Mouse (Mus musculus): ENCODE measurements around the gene Cdk7.
"Not testable (repeated sequence)": the region's sequence is repeated elsewhere in the genome, so short reads cannot be mapped to it uniquely, and the experiment has no call there.

Gene Cdk7

DNA sequence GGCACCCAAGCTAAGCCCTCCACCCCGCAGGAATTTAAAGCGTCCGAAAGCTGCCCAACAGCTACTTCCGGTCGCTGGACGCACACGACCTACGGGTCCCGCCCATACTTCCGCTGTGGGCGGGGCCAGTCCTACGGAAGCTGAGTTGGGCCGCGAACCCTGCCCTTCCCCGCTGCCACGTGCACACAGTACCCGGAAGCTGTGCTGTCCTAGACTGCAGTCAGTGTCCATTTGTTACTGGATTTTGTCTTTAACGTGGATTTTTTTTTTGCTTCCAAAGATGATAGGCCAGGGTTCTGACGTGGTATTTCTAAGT is at the start of gene Cdk7:
TSS of gene Cdk7 (minus strand) at position 79 of the 316 bp plus-strand sequence.
- peak; percentile 93 to 94 for DNase-seq

DNA sequence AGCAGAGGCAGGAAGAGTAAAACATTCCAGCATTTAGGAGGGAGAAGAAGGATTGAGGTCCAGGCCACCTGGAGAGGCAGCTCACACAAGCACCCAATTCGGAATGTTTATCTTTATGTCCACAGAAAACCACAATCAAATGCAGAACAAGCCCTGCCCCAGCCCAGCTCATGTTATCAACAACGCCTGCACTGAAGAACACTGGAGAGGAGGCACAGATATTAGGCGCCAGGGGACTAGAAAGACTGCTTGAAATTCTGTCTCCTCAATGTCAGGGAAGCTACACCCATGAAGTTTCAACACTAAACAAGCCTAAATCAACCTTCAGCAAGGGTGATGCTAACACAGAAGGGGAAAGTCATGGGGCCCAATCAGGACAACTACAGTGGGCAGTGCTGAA is 46.8 kb upstream of the Cdk7 start:
- DNase-seq = no peak

GRCm38 (mm10) chr13:100776710-100777109 is 46.0 kb upstream of the Cdk7 start:
- DNase-seq = no peak

DNA sequence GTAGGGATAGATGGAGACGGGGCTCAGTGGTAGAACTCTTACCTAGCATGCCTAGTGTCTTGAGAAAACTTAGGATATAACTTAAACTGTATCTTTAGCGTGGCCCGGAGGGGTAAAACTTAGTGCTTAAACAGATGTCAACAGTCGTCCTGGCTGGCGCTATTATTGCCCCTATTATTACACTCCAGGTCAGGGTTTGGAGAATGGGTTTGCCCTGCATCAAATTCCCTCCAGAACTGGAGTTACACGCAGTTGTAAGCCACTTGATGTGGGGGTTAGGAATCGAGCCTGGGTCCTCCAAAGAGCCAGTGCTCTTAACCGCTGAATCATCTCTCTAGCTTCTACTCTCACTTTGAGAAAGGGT is 45.3 kb upstream of the Cdk7 start:
- no peak for DNase-seq

GRCm38 (mm10) chr13:100775252-100776055 is 44.7 kb upstream of the Cdk7 start, which contains the start of gene Cenph:
Cenph (minus strand) TSS chr13:100775899.
- peak; percentile 77 to 84 for DNase-seq

DNA sequence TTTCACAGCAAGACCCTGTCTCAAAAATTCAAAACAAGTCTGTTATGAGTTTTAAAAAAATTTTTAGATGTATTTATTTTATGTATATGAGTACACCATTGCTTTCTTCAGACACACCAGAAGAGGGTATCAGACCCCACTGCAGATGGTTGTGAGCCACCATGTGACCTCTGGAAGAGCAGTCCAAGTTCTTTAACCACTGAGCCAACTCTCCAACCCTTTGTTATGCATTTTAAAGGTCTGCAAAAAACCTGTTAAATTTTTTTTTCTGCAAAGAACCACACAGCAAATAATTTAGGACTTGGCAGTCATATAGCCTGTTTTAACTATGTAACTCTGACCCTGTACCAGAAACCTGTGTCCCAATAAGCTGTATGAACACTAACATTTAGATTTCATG is 44.0 kb upstream of the Cdk7 start:
- no peak for DNase-seq

GRCm38 (mm10) chr13:100755329-100755728 is 24.6 kb upstream of the Cdk7 start:
- no peak for DNase-seq

DNA sequence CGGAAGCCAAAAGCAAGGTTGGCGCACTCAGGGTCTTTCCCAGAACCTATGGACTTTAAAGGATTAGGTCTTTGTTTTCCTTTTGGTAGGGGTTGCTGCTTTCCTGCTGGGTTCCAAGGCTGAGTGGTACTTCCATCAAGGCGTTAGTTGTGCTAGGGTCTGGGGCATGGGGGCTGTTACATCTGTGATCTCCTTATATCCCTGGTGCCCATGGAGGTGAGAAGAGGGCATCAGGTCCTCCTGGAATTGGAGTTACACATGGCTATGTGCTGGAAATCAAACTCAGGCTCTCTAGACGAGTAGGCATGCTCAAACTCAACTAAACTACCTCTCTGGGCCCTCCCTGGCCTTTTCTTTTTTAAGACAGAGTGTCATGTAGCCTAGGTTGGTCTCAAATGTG is 23.4 kb upstream of the Cdk7 start:
- DNase-seq = no peak

- no peak for DNase-seq
Measured at GRCm38 (mm10) chr13:100753011-100753410, 22.3 kb upstream of the Cdk7 start.

GRCm38 (mm10) chr13:100752529-100752928 is 21.8 kb upstream of the Cdk7 start:
- no peak for DNase-seq

- no peak for DNase-seq
Measured at GRCm38 (mm10) chr13:100751402-100751801, 20.7 kb upstream of the Cdk7 start.

DNA sequence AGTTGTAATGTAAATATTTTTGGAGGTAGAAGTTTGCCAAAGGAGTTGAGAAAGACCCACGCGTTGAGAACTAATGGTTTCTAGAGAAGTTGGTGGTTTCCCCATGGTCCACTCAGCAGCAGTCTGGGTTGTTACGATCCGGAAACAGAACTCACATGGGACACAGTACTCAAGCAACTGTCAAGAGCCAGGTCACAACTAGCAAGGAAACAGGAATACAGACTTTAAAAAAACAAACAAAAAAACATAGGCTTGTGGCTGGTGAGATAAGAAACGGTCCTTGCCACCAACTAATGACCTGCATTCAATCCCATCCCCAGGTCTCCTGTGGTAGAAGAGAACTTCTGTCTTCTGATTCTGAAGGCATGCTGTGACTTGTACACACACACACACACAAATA is 20.1 kb upstream of the Cdk7 start:
- DNase-seq = no peak

DNA sequence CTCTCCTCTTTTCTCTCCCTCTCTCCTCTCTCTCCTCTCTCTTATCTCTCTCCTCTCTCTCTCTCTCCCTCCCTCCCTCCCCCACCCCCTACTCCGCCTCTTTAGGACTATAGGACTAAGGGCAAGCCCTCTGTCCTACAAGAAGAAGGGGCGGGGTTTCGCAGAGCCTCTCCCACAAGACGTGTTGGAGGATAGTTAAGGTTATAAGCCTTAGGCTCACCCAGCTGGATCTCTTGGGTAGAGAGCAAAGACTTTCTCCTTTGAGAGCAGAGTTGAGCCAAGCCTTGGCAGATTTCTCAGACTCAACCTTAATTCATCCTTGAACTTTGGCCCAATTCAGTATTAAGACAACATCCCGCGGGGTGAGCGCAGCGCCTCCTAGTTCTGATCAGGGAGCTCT is 17.9 kb upstream of the Cdk7 start:
- no peak for DNase-seq

DNA sequence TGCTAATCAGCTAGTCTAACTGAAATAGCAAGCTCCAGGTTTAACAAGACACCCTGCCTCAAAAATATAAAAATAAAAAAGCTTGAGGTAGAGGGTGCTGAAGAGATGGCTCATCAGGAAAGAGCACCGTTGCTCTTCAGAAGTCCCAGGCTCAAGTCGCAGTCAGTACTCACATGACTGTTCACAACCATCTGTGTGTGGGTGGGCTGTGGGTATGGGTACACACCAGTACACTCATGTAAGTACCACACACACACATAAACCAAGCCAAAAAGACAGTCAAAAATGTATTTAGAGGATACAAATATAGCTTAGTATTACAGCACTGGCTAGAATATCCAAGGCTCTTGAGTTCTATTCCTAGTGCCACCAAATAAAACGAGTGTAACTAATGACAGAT is 15.4 kb upstream of the Cdk7 start:
- no peak for DNase-seq

GRCm38 (mm10) chr13:100744036-100744744 is 13.5 kb upstream of the Cdk7 start, which contains the start of gene Mrps36:
Mrps36 (minus strand) TSS chr13:100744659.
- peak; percentile 96 to 97 for DNase-seq

GRCm38 (mm10) chr13:100743346-100744035 is 12.8 kb upstream of the Cdk7 start:
- peak; percentile 33 to 59 for DNase-seq

- DNase-seq = peak in 1 of 2 experiments; percentile 10
Measured at GRCm38 (mm10) chr13:100742831-100743230, 12.1 kb upstream of the Cdk7 start.

DNA sequence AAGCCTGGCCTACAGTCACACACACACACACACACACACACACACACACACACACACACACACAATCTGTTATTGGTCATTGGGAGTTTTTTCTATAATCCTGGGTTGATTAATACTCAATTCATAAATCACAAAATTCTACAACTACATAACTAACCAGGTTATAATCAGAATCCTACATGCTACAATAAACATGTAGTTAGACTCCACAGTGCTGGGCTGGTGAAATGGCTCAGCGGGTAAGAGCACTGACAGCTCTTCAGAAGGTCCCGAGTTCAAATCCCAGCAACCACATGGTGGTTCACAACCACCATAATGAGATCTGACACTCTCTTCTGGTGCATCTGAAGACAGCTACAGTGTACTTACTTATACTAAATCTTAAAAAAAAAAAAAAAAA is 2.0 kb upstream of the Cdk7 start:
- no peak for DNase-seq

- DNase-seq = not testable (repeated sequence)
Measured at GRCm38 (mm10) chr13:100731462-100732046, 815 bp upstream of the Cdk7 start.

GRCm38 (mm10) chr13:100730153-100730860 is 432 bp downstream of the Cdk7 start:
- DNase-seq = peak in 1 of 2 experiments; percentile 9

DNA sequence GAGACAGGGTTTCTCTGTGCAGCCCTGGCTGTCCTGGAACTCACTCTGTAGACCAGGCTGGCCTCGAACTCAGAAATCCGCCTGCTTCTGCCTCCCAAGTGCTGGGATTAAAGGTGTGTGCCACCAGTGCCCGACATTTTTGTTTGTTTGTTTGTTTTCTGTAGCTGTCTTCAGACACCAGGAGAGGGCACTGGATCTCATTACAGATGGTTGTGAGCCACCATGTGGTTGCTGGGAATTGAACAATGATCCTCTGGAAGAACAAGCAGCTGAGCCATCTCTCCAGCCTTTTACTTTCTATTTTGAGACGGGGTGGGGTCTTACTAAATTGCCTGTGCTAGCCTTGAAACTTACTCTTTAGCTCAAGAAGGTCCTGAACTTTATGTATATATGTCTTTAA is 2.2 kb downstream of the Cdk7 start:
- DNase-seq = not testable (repeated sequence)

DNA sequence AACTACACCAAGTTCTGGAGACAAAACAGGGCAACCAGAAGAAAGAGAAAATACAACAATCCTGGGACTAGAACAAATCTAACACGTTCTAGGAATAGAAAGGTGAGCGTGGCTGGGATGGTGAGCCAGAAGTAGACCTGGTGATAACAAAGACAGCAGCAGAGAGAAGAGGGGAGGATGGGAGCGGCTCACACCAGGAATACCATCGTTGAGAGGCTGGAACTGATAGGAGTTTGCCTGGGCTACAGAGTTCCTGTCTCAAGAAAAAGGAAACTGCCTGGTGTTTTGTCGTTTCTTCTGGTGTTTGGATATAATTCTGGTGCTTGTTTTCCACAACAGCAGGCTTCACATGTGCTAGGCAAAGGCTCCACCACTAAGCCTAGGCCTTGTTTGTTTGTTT is 2.7 kb downstream of the Cdk7 start:
- DNase-seq = no peak

- no peak for DNase-seq
Measured at GRCm38 (mm10) chr13:100725194-100725593, 5.5 kb downstream of the Cdk7 start.

All from kidney, adult 8-10 months (tissue).